Mouse (Mus musculus): ENCODE data around the gene Lrp11. TPM values are rescaled to one million over a fixed set of nuclear protein-coding genes. Genes with fewer than 3 reads are reported as not detected.

Lrp11 gene
- polyA plus RNA-seq, 1 experiment from 2014 or later: 7.3 TPM

GRCm38 (mm10) chr10:7664889-7665288, 75.3 kb downstream of the Lrp11 start:
- no peak for ATAC-seq (ENCODE audit: insufficient number of reproducible peaks, insufficient read depth, low FRiP score, low TSS enrichment)
- H3K27ac ChIP-seq: no peak overlapping the region
- no peak overlapping the region for H3K4me2 ChIP-seq (replicated peaks)
- no peak overlapping the region for H3K9ac ChIP-seq
- 88% methylated on average over 1 of the region's 1 CpGs for WGBS
- H3K27me3 ChIP-seq: no peaks in the 10 kb centered on the region
- peaks cover 6% of the 10 kb centered on the region for H3K4me1 ChIP-seq
- H3K4me3 ChIP-seq: no peak overlapping the region
- peaks cover 6% of the 10 kb centered on the region; the same call in 1 of the 2 replicates for H3K36me3 ChIP-seq
- H3K9me3 ChIP-seq: no peaks in the 10 kb centered on the region

- Histone ChIP-seq H3K4me2 (replicated peaks) (peak within 1 kb of the TSS; percentile 77), H3K4me3 (peak within 1 kb of the TSS; percentile 87), H3K9me3 (no peaks in the 10 kb centered on the region), H3K27me3 (no peaks in the 10 kb centered on the region), H3K9ac (peak within 1 kb of the TSS; percentile 82), H3K36me3 (peaks cover 22% of the 10 kb centered on the region), H3K27ac (peak within 1 kb of the TSS; percentile 80), H3K4me1 (peaks cover 6% of the 10 kb centered on the region)
- under 1% methylated on average over 24 of the region's 24 CpGs for WGBS
- peak; percentile 84 for ATAC-seq (ENCODE audit: insufficient number of reproducible peaks, insufficient read depth, low FRiP score, low TSS enrichment)
These were observed 77.8 kb downstream of the Lrp11 start, which contains the start of gene Nup43 for GRCm38 (mm10) chr10:7667342-7667802. Gene Nup43, plus strand, starts transcription at chr10:7667503.

- WGBS: 65% methylated on average over 1 of the region's 1 CpGs
- H3K27ac ChIP-seq: no peak overlapping the region
- H3K4me1 ChIP-seq: no peaks in the 10 kb centered on the region
- H3K36me3 ChIP-seq: peaks cover 71% of the 10 kb centered on the region
- no peaks in the 10 kb centered on the region for H3K9me3 ChIP-seq
- no peak overlapping the region for H3K4me3 ChIP-seq
- H3K9ac ChIP-seq: no peak overlapping the region
- no peak overlapping the region for H3K4me2 ChIP-seq (replicated peaks)
- no peaks in the 10 kb centered on the region for H3K27me3 ChIP-seq
- no peak for ATAC-seq (ENCODE audit: insufficient number of reproducible peaks, insufficient read depth, low FRiP score, low TSS enrichment)
These were observed 84.1 kb downstream of the Lrp11 start for GRCm38 (mm10) chr10:7673673-7674072.

Other genes with a start within 250 kb of the Lrp11 start
- 2.3 and 2.4 TPM in 2 replicates for gene Ulbp1, start 116.2 kb upstream of the Lrp11 start, polyA plus RNA-seq (2016; fragmentation: Nextera tagmentation; extraction: Ambion mirVana)
- gene Nup43, start 77.7 kb downstream of the Lrp11 start, polyA plus RNA-seq (2016; fragmentation: Nextera tagmentation; extraction: Ambion mirVana): 62.0 and 64.2 TPM in 2 replicates
- 124 and 126 TPM in 2 replicates for gene Pcmt1, start 91.3 kb downstream of the Lrp11 start, polyA plus RNA-seq (2016; fragmentation: Nextera tagmentation; extraction: Ambion mirVana)
- 9.5 and 10.2 TPM in 2 replicates for gene Lats1, start 91.4 kb downstream of the Lrp11 start, polyA plus RNA-seq (2016; fragmentation: Nextera tagmentation; extraction: Ambion mirVana)
- 64.7 and 65.9 TPM in 2 replicates for gene Katna1, start 136.2 kb downstream of the Lrp11 start, polyA plus RNA-seq (2016; fragmentation: Nextera tagmentation; extraction: Ambion mirVana)
- 65.8 and 78.4 TPM in 2 replicates for gene Ginm1, start 203.0 kb downstream of the Lrp11 start, polyA plus RNA-seq (2016; fragmentation: Nextera tagmentation; extraction: Ambion mirVana)
- gene Ppil4, start 203.1 kb downstream of the Lrp11 start, polyA plus RNA-seq (2016; fragmentation: Nextera tagmentation; extraction: Ambion mirVana): 42.7 and 47.3 TPM in 2 replicates
- 0.05 and 0.10 TPM in 2 replicates for gene Zc3h12d, start 242.7 kb downstream of the Lrp11 start, polyA plus RNA-seq (2016; fragmentation: Nextera tagmentation; extraction: Ambion mirVana)

Measured in embryonic facial prominence, embryonic 12.5 days (tissue).